Mouse (Mus musculus): ENCODE data around the gene Nt5m.
A peak's percentile ranks its signal among the peaks of the same experiment; 100 is the strongest.
"Not testable (repeated sequence)": the region's sequence is repeated elsewhere in the genome, so short reads cannot be mapped to it uniquely, and the experiment has no call there.

The Nt5m gene

GRCm38 (mm10) chr11:59839008-59839458, at the start of gene Nt5m:
Gene Nt5m (plus strand): TSS chr11:59839447.
- peak; percentile 89 for DNase-seq (ENCODE audit: extremely low read depth, insufficient read length, low spot score)

- no peak for DNase-seq (ENCODE audit: extremely low read depth, insufficient read length, low spot score)
Observed at GRCm38 (mm10) chr11:59793390-59793789, 45.9 kb upstream of the Nt5m start.

- no peak for DNase-seq (ENCODE audit: extremely low read depth, insufficient read length, low spot score)
Observed at GRCm38 (mm10) chr11:59800412-59800811, 38.8 kb upstream of the Nt5m start.

GRCm38 (mm10) chr11:59801881-59802280, 37.4 kb upstream of the Nt5m start:
- no peak for DNase-seq (ENCODE audit: extremely low read depth, insufficient read length, low spot score)

GRCm38 (mm10) chr11:59803516-59803915, 35.7 kb upstream of the Nt5m start:
- no peak for DNase-seq (ENCODE audit: extremely low read depth, insufficient read length, low spot score)

GRCm38 (mm10) chr11:59804409-59805110, 34.7 kb upstream of the Nt5m start:
- DNase-seq (ENCODE audit: extremely low read depth, insufficient read length, low spot score), result no peak

GRCm38 (mm10) chr11:59805256-59805655, 34.0 kb upstream of the Nt5m start:
- DNase-seq (ENCODE audit: extremely low read depth, insufficient read length, low spot score), result no peak

GRCm38 (mm10) chr11:59805656-59806055, 33.6 kb upstream of the Nt5m start:
- no peak for DNase-seq (ENCODE audit: extremely low read depth, insufficient read length, low spot score)

- DNase-seq (ENCODE audit: extremely low read depth, insufficient read length, low spot score), result peak; percentile 41
Observed at GRCm38 (mm10) chr11:59808170-59808960, 30.9 kb upstream of the Nt5m start.

GRCm38 (mm10) chr11:59809071-59809669, 30.1 kb upstream of the Nt5m start:
- DNase-seq (ENCODE audit: extremely low read depth, insufficient read length, low spot score), result peak; percentile 39

- peak; percentile 94 for DNase-seq (ENCODE audit: extremely low read depth, insufficient read length, low spot score)
Observed at GRCm38 (mm10) chr11:59809670-59810474, 29.4 kb upstream of the Nt5m start, which contains the start of gene Flcn. Gene Flcn (minus strand): TSS chr11:59810016.

- peak; percentile 53 for DNase-seq (ENCODE audit: extremely low read depth, insufficient read length, low spot score)
Observed at GRCm38 (mm10) chr11:59810480-59811158, 28.6 kb upstream of the Nt5m start.

- no peak for DNase-seq (ENCODE audit: extremely low read depth, insufficient read length, low spot score)
Observed at GRCm38 (mm10) chr11:59811211-59811610, 28.0 kb upstream of the Nt5m start.

- DNase-seq (ENCODE audit: extremely low read depth, insufficient read length, low spot score), result no peak
Observed at GRCm38 (mm10) chr11:59813276-59813675, 26.0 kb upstream of the Nt5m start.

GRCm38 (mm10) chr11:59814311-59814710, 24.9 kb upstream of the Nt5m start:
- DNase-seq (ENCODE audit: extremely low read depth, insufficient read length, low spot score), result no peak

- no peak for DNase-seq (ENCODE audit: extremely low read depth, insufficient read length, low spot score)
Observed at GRCm38 (mm10) chr11:59814936-59815335, 24.3 kb upstream of the Nt5m start.

- DNase-seq (ENCODE audit: extremely low read depth, insufficient read length, low spot score), result no peak
Observed at GRCm38 (mm10) chr11:59815482-59816065, 23.7 kb upstream of the Nt5m start.

GRCm38 (mm10) chr11:59817916-59818315, 21.3 kb upstream of the Nt5m start:
- DNase-seq (ENCODE audit: extremely low read depth, insufficient read length, low spot score), result no peak

- DNase-seq (ENCODE audit: extremely low read depth, insufficient read length, low spot score), result no peak
Observed at GRCm38 (mm10) chr11:59821625-59822024, 17.6 kb upstream of the Nt5m start.

- not testable (repeated sequence) for DNase-seq (ENCODE audit: extremely low read depth, insufficient read length, low spot score)
Observed at GRCm38 (mm10) chr11:59837789-59838188, 1.5 kb upstream of the Nt5m start.
